Mouse (Mus musculus) right cerebral cortex, postnatal 36 days (tissue): Measurements from ENCODE around the gene Klhl29.
A peak's percentile ranks its signal among the peaks of the same experiment; 100 is the strongest.

Experiments used
- DNase-seq, 2 experiments: peaks; one replicate each; pipeline ENCODE4 v3.0.0; 2022; ENCODE audit warnings: low spot score in 2 of 2, mixed read lengths in 1 of 2

Gene Klhl29

GRCm38 (mm10) chr12:5301841-5302240 lies 73.6 kb downstream of the Klhl29 start:
- no peak for DNase-seq

- DNase-seq: no peak
Observed at GRCm38 (mm10) chr12:5296422-5296821, 79.1 kb downstream of the Klhl29 start.

- DNase-seq: no peak
Observed at GRCm38 (mm10) chr12:5292316-5292715, 83.2 kb downstream of the Klhl29 start.

GRCm38 (mm10) chr12:5285579-5285978 lies 89.9 kb downstream of the Klhl29 start:
- no peak for DNase-seq

- DNase-seq: no peak
Observed at GRCm38 (mm10) chr12:5284961-5285360, 90.5 kb downstream of the Klhl29 start.

GRCm38 (mm10) chr12:5283654-5284053 lies 91.8 kb downstream of the Klhl29 start:
- DNase-seq: no peak

GRCm38 (mm10) chr12:5282611-5283010 lies 92.9 kb downstream of the Klhl29 start:
- DNase-seq: no peak

GRCm38 (mm10) chr12:5279873-5280272 lies 95.6 kb downstream of the Klhl29 start:
- no peak for DNase-seq

- no peak for DNase-seq
Observed at GRCm38 (mm10) chr12:5277028-5277427, 98.5 kb downstream of the Klhl29 start.

GRCm38 (mm10) chr12:5275507-5275936 lies 100.0 kb downstream of the Klhl29 start:
- no peak for DNase-seq

GRCm38 (mm10) chr12:5274519-5274944 lies 101.0 kb downstream of the Klhl29 start:
- peak in 1 of 2 experiments; percentile 47 for DNase-seq

- DNase-seq: peak; percentile 56 to 75
Observed at GRCm38 (mm10) chr12:5273316-5274047, 102.0 kb downstream of the Klhl29 start.

GRCm38 (mm10) chr12:5270527-5270926 lies 105.0 kb downstream of the Klhl29 start:
- DNase-seq: no peak

GRCm38 (mm10) chr12:5269936-5270335 lies 105.5 kb downstream of the Klhl29 start:
- no peak for DNase-seq

GRCm38 (mm10) chr12:5269061-5269460 lies 106.4 kb downstream of the Klhl29 start:
- DNase-seq: no peak

- peak; percentile 87 to 94 for DNase-seq
Observed at GRCm38 (mm10) chr12:5268188-5268612, 107.3 kb downstream of the Klhl29 start.

GRCm38 (mm10) chr12:5267271-5268187 lies 108.0 kb downstream of the Klhl29 start:
- no peak for DNase-seq

GRCm38 (mm10) chr12:5266773-5267172 lies 108.7 kb downstream of the Klhl29 start:
- no peak for DNase-seq

- no peak for DNase-seq
Observed at GRCm38 (mm10) chr12:5261476-5261875, 114.0 kb downstream of the Klhl29 start.

- no peak for DNase-seq
Observed at GRCm38 (mm10) chr12:5258779-5259178, 116.7 kb downstream of the Klhl29 start.

- no peak for DNase-seq
Observed at GRCm38 (mm10) chr12:5257174-5257573, 118.3 kb downstream of the Klhl29 start.

GRCm38 (mm10) chr12:5255079-5255478 lies 120.4 kb downstream of the Klhl29 start:
- no peak for DNase-seq
